Mouse (Mus musculus): Measurements from ENCODE around the gene Cnbd2.
"Not testable (repeated sequence)": the region's sequence is repeated elsewhere in the genome, so short reads cannot be mapped to it uniquely, and the experiment has no call there.

Cnbd2 gene

DNA sequence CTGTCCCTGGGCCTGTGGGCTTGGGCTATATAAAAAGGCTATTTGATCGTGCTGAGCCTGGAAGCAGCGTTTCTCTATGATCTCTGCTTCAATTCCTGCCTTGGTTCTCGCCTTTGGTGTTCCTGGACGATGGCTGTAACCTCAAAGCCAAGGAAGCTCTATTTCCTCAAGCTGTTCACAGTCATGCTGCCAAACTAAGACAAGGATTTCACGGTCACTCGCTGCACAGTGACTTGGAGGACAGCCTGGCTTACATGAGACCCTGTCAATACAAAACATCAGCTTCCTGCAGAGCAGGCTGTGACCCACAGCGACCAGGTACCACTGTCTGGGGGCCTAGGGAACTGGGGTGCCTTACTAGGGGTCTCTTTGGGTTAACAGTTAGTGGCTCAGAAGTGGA lies 64.9 kb downstream of the Cnbd2 start:
- in situ Hi-C loops (cut with MboI; ENCODE audit: low sequenced_read_pairs), result no loop called here

DNA sequence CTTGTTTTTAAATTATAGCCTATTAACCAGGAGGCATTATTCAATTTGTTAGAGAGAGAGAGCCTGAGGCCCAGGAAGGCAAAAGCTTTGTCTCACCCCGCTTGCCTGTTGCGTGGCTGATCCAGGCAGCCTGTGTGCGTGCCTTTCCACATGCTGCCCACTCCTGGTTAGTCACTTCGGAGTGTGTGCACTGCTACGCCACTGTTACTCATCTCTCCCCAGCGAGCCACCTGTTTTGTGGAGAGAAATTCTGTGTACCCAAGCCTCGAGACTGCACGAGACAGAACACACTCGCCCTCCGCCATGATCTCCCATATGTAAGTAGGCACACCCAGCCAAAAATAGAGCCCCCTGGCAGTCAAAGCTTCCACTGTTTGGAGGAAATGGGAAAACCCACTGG lies 67.8 kb downstream of the Cnbd2 start:
- in situ Hi-C loops (cut with MboI; ENCODE audit: low sequenced_read_pairs), result no loop called here

- in situ Hi-C loops (cut with MboI; ENCODE audit: low sequenced_read_pairs), result no loop called here
Measured at GRCm38 (mm10) chr2:156381350-156381749, 69.3 kb downstream of the Cnbd2 start.

GRCm38 (mm10) chr2:156392461-156393154 lies 80.5 kb downstream of the Cnbd2 start:
- in situ Hi-C loops (cut with MboI; ENCODE audit: low sequenced_read_pairs), result not testable (repeated sequence)

- in situ Hi-C loops (cut with MboI; ENCODE audit: low sequenced_read_pairs), result no loop called here
Measured at GRCm38 (mm10) chr2:156393155-156393828, 81.2 kb downstream of the Cnbd2 start.

- in situ Hi-C loops (cut with MboI; ENCODE audit: low sequenced_read_pairs), result no loop called here
Measured at GRCm38 (mm10) chr2:156394282-156394681, 82.2 kb downstream of the Cnbd2 start.

GRCm38 (mm10) chr2:156396096-156396495 lies 84.0 kb downstream of the Cnbd2 start:
- in situ Hi-C loops (cut with MboI; ENCODE audit: low sequenced_read_pairs), result no loop called here

- in situ Hi-C loops (cut with MboI; ENCODE audit: low sequenced_read_pairs), result no loop called here
Measured at GRCm38 (mm10) chr2:156397988-156398387, 85.9 kb downstream of the Cnbd2 start.

- in situ Hi-C loops (cut with MboI; ENCODE audit: low sequenced_read_pairs), result no loop called here
Measured at GRCm38 (mm10) chr2:156399485-156399884, 87.4 kb downstream of the Cnbd2 start.

- in situ Hi-C loops (cut with MboI; ENCODE audit: low sequenced_read_pairs), result no loop called here
Measured at GRCm38 (mm10) chr2:156401331-156401730, 89.2 kb downstream of the Cnbd2 start.

GRCm38 (mm10) chr2:156402036-156402435 lies 89.9 kb downstream of the Cnbd2 start:
- in situ Hi-C loops (cut with MboI; ENCODE audit: low sequenced_read_pairs), result no loop called here

DNA sequence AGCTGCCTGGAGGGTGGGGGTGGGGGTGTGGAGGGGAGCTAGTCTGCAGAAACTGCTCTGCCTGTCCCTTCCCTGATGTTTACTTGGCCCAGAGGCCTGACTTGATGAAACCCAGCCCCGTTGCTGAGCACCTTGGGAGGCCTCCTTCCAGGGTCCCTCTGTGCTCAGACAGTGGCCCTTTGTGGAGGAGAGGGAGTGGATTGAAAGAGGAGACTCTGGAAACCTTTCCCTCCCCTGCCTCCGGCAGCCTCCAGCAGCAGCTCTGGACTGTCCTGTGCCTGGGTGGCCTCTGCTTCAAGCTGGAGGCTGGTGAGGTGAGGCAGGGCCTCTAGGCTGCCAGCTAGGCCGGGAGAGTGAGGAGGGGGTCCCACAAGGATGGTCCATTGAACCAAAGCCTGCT lies 94.9 kb downstream of the Cnbd2 start:
- in situ Hi-C loops (cut with MboI; ENCODE audit: low sequenced_read_pairs), result no loop called here

DNA sequence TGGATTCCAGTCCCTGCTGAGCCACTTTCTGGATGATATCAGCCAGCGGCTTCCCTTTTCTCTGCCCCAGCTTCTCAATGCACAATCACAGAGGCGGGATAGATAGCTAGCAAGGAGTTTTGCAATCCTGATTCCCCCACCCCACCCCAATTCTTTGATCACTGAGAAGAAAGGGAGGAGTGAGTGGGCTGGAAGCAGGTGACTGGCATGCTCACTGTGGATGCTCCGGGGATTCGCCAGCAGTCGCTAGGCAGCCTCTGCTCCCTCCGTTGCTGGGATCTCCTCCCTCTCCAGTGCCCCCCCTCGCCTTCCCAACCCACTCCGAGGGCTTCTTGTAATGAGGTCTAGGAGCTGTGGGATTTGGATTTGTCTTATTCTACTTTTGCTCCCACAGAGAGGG lies 96.1 kb downstream of the Cnbd2 start:
- in situ Hi-C loops (cut with MboI; ENCODE audit: low sequenced_read_pairs), result no loop called here

- in situ Hi-C loops (cut with MboI; ENCODE audit: low sequenced_read_pairs), result not testable (repeated sequence)
Measured at GRCm38 (mm10) chr2:156411348-156411747, 99.2 kb downstream of the Cnbd2 start.

DNA sequence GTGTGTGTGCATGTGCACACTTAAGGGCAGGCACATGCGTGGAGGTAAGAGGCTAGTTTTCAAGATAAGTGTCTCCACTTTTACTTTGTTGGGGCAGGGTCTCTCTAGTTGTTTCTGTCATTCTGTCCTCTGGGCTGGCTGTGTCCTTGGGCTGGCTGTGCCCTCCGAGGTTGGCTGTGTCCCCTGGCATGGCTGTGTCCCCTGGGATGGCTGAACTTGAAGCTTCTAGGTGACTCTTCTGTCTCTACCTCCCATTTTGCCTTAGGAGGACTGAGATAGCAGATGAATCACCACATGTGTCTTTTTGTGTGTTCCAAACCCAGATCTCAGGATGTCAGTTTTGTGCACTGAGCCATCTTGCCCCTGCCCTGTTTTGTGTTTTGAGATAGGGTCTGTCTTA lies 102.9 kb downstream of the Cnbd2 start:
- in situ Hi-C loops (cut with MboI; ENCODE audit: low sequenced_read_pairs), result no loop called here

DNA sequence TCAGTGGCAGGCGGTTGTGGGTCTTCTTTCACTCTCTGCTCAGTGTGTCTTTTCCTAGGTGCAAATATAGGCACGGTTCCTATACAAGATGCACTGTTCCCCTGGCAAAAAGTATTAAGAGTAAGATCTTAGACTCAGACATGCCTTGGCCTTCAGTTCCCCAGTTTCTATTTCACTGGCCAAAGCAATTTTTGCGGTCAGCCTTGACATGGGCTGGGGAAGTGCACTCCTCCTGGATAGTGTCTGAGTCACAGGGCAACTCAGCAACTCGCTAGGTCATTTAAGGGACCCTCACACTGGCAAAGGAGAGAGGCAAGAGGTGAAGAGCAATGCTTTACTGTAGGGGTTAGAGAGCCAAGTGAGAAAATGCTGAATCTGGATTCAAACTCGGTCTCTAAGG lies 103.6 kb downstream of the Cnbd2 start:
- in situ Hi-C loops (cut with MboI; ENCODE audit: low sequenced_read_pairs), result no loop called here

DNA sequence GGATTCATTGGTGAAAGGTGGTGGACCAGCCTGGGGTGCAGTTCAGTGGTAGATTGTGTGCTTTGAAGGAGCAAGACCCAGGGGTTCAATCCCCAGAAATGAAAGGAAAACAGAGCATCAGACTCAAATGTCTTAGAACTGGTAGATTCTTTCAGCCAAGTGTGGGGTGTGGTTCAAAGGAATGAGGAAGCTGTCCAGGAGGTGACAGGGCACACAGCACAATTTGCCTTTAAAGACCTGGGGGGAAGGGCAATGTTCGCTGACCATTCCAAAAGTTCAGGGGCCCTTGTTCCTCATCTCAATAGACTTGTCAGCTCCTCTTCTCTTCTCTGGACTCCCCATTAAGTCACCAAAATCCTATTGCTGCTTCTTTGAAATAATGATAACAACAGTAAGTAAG lies 105.1 kb downstream of the Cnbd2 start:
- in situ Hi-C loops (cut with MboI; ENCODE audit: low sequenced_read_pairs), result no loop called here

- in situ Hi-C loops (cut with MboI; ENCODE audit: low sequenced_read_pairs), result no loop called here
Measured at GRCm38 (mm10) chr2:156418467-156418866, 106.4 kb downstream of the Cnbd2 start.

GRCm38 (mm10) chr2:156420327-156420693 lies 108.2 kb downstream of the Cnbd2 start:
- in situ Hi-C loops (cut with MboI; ENCODE audit: low sequenced_read_pairs), result no loop called here

DNA sequence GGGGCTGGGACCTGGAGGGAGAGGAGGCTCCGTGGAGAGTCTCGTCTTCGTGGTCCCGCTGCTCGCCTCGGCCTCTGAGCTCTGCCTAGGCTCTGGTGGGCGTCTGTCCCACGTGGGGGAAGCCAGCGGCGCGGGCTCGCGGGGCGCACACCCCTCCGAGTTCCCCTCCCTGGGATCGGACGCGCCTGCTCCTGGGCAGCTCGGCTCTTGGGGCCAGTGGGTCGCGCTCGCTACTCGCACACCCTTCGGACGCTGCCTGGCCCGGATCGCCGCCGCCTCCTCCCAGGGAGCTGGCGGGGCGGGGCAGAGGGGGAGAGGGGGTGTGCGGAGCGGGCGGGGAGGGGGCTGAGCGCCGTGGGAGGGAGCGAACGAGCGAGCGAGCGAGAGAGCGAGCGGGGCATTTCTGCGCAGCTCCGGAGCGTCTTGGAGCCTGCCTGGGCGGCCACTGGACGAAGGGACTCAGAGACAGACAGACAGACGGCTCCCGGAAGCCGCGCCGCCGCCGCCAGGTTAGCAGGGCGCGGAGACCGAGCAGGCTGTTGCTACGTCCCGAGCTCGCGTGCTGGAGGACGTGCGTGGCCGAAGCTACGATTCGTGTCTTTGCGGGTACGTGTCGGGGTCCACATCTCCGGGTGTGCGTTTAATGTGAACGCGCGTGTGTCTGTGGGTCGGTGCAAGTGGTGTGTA lies 108.7 kb downstream of the Cnbd2 start, which contains the start of gene Epb41l1:
Gene Epb41l1, plus strand, starts transcription at position 216 of the 687 bp plus-strand sequence.
- in situ Hi-C loops (cut with MboI; ENCODE audit: low sequenced_read_pairs), result no loop called here

- in situ Hi-C loops (cut with MboI; ENCODE audit: low sequenced_read_pairs), result no loop called here
Measured at GRCm38 (mm10) chr2:156421381-156422110, 109.4 kb downstream of the Cnbd2 start.

All from CH12F3 (cell line).